Mouse (Mus musculus): Measurements from ENCODE around the gene Kif24.
A peak's percentile ranks its signal among the peaks of the same experiment; 100 is the strongest.

Gene Kif24

DNA sequence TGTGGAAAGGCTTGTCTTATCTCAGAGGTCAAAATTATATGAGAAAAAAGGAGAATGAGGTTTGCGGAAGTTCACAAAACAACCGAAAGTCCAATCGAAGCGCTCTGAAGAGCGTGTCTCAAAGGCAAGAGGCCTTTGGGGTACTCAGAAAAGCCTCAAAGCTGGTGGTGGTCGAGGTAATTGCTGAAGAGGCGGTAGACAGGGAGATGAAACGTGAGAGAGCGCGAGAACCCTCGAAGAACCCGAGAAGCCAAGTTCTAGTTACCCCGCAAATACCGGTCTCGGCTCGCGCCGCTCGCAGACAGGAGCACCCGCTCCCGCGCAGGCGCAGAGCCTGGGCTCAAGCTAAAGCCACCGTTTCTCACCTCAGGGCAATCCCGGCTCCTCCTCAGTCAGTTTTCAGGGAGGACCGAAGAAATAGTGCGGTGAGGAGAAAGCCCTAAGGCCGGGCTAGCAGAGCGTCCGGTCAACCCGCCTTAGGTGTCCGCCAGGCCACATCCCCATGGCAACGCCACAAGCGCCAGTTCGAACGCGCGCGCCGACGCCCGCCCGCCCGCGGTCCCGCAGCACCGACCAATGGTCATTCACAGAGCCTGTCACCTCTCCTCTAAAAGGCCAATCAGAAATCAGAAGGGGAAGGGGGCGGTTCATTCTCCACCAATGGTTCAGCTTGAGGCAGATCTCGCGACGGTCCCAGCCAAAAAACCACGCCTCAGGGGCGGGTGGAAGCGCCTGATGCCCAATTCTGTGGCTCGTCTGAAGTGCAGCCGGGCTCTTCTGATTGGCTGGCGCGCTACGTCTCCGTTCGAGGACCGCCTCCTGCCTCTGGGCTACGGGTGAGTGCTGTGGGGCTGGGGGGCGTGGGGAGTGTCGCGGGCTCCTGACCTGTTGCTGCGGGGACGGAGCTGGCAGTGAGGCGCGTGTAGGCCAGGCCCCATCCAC is at the start of gene Kif24, which contains the start of gene Nudt2:
TSS of gene Kif24 (minus strand) at position 543 of the 942 bp plus-strand sequence.
TSS of gene Nudt2 (plus strand) at position 807 of the 942 bp plus-strand sequence.
- peak; percentile 99 for ATAC-seq (ENCODE audit: insufficient number of reproducible peaks, low FRiP score, low TSS enrichment)

DNA sequence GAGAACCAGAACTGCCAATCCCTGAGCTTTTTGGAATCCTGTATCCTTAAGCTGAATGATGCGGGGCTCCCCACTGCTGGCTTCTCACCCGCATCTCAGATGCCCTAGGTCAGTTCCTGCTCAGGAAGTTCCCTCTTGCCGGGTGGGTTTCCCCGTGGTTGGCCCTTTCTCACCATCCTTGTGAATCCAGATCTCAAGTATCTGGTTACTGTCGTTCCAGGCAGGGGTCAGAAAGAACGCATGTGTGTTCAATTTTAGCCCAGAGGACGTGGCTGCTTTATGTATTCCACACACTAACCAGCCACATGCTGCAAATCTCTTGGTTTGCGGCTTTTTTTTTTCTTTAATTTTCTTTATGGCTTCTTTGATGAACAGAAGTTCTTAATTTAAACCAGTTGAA is 49.0 kb upstream of the Kif24 start:
- ATAC-seq (ENCODE audit: insufficient number of reproducible peaks, low FRiP score, low TSS enrichment), result no peak

- no peak for ATAC-seq (ENCODE audit: insufficient number of reproducible peaks, low FRiP score, low TSS enrichment)
These were observed 48.6 kb upstream of the Kif24 start for GRCm38 (mm10) chr4:41513309-41513708.

DNA sequence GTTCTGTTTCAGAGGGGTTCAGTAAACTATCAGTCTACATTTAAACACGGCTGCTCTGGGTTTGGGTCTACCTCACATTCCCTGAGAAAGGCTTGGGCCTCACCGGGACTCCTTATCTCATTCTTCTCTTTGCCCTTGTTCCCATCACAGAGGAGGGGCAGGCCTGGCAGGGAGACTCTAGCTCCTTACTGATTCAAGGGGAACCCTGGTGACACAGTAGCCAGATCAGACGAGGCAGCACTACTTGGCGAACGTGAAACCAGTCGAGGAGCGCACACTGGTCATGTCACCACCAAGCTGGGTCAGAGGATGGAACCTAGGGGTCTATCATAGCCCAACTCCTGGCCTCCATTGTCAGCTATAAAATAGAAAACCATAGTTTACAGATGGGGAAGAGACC is 43.3 kb upstream of the Kif24 start:
- ATAC-seq (ENCODE audit: insufficient number of reproducible peaks, low FRiP score, low TSS enrichment), result no peak

- peak; percentile 13 for ATAC-seq (ENCODE audit: insufficient number of reproducible peaks, low FRiP score, low TSS enrichment)
These were observed 42.7 kb upstream of the Kif24 start for GRCm38 (mm10) chr4:41507326-41507924.

- peak; percentile 63 for ATAC-seq (ENCODE audit: insufficient number of reproducible peaks, low FRiP score, low TSS enrichment)
These were observed 42.2 kb upstream of the Kif24 start for GRCm38 (mm10) chr4:41506906-41507305.

DNA sequence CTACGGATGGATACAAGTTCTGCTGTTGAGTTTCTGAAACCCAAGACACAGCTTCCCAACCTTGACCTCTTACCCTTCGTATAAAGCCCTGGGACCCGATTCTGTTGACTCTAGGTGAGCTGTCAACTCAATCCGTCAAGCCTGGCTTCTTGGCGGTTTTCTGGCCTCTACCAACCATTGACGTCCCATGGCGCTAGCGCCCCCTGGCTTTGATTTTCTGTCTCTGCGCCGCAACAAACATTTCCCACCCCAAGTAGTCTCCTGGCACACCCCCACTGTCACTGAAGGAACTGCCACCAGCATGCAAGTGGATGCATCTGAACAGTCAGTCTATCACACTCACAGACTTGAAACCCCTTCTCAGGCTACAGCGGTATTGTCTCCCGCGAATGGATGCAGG is 41.5 kb upstream of the Kif24 start:
- no peak for ATAC-seq (ENCODE audit: insufficient number of reproducible peaks, low FRiP score, low TSS enrichment)

DNA sequence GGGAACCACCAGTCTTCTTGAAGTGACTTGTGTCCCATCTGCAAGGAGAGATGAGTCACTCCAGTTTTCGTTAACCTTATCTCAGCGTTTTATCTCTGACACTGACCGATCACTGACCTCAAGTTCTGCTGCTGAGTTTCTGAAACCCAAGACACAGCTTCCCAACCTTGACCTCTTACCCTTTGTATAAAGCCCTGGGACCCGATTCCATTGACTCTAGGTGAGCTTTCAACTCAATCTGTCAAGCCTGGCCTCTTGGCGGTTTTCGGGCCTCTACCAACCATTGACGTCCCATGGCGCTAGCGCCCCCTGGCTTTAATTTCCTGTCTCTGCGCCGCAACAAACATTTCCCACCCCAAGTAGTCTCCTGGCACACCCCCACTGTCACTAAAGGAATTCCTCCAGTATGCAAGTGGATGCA is 40.5 kb upstream of the Kif24 start:
- ATAC-seq (ENCODE audit: insufficient number of reproducible peaks, low FRiP score, low TSS enrichment), result no peak

DNA sequence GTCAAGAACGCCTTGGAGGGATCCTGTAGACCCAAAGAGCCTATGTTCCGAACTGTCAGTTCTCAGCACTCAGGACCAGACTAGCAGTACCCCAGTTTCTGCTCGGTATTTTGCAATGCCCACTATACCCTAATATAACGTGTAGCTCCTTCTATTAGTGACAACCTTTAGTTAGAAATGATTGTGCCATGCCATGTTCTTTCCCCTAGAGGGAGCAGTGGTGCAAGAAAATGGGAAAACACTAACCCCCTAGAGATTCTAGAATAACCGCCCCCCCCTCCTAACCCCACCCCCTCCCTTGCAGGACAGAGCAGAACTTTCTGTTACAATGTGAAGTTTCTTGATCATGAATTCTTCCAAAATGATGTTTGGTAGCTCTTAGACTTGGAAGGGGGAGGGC is 39.6 kb upstream of the Kif24 start:
- ATAC-seq (ENCODE audit: insufficient number of reproducible peaks, low FRiP score, low TSS enrichment), result no peak

- peak; percentile 81 for ATAC-seq (ENCODE audit: insufficient number of reproducible peaks, low FRiP score, low TSS enrichment)
These were observed 38.3 kb upstream of the Kif24 start, which contains the start of gene AI464131 for GRCm38 (mm10) chr4:41502986-41503412. TSS of gene AI464131 (minus strand) at chr4:41503076.

- ATAC-seq (ENCODE audit: insufficient number of reproducible peaks, low FRiP score, low TSS enrichment), result 0 out of 2 replicates have a peak, but pooled peaks have one; percentile 0
These were observed 37.7 kb upstream of the Kif24 start for GRCm38 (mm10) chr4:41502171-41502940.

DNA sequence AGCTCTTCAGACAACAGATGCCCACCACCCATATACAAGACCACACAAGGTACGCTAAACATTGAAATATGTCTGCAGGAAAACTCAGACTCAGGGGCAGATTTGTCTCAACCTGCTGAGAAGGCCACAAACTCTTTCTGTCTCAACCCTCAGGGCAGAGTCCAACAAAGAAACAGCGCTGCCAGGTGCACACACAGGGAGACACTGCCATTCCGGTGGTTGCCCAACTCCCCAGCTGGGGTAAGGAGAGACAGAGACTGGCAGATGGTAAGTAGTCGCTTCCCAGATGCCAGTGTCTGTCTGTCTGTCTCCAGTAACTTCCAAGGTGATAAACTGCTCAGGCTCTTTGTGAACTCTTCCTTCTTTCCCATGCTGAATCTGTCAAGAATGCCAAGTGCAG is 36.1 kb upstream of the Kif24 start:
- ATAC-seq (ENCODE audit: insufficient number of reproducible peaks, low FRiP score, low TSS enrichment), result no peak

- ATAC-seq (ENCODE audit: insufficient number of reproducible peaks, low FRiP score, low TSS enrichment), result no peak
These were observed 34.9 kb upstream of the Kif24 start for GRCm38 (mm10) chr4:41499619-41500018.

- no peak for ATAC-seq (ENCODE audit: insufficient number of reproducible peaks, low FRiP score, low TSS enrichment)
These were observed 34.3 kb upstream of the Kif24 start for GRCm38 (mm10) chr4:41498921-41499391.

GRCm38 (mm10) chr4:41497995-41498845 is 33.5 kb upstream of the Kif24 start:
- no peak for ATAC-seq (ENCODE audit: insufficient number of reproducible peaks, low FRiP score, low TSS enrichment)

DNA sequence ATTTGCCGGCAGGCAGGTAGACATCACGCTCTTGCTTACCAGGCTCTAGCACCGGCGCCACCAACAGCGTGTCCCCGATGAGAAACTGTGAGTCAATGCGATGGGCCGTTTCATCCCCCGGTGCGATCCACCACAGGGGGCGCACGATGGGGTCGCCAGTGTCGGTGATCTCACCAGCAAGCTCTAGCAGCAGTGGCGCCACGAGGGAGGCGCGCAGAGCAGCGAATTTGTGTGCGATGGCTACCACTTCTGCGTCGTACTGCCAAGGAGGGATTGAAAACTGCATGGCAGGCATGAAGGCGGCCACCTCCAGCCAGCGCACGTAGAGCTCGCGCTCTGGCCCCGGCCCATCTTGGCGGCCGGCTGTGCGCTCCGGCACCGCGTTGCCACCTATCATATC is 32.9 kb upstream of the Kif24 start:
- ATAC-seq (ENCODE audit: insufficient number of reproducible peaks, low FRiP score, low TSS enrichment), result no peak

- ATAC-seq (ENCODE audit: insufficient number of reproducible peaks, low FRiP score, low TSS enrichment), result no peak
These were observed 32.4 kb upstream of the Kif24 start for GRCm38 (mm10) chr4:41497046-41497445.

DNA sequence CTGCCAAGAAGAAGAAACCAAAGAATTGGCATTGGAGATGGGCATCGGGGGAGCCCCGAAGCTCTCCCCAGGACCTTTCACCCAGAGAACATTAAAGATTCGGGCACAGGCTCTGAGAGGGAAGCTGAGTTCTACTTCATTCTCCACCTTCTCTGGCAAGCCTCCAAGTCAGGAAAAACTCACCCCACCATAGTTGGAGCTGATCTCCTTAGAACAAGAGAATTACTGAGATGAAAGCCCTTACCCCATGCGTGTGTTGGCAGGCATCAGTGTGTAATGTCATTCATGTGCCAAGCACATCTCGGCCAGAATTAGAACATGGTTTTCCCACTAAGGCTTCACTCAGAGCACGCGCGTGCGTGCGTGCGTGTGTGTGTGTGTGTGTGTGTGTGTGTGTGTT is 31.2 kb upstream of the Kif24 start:
- ATAC-seq (ENCODE audit: insufficient number of reproducible peaks, low FRiP score, low TSS enrichment), result no peak

DNA sequence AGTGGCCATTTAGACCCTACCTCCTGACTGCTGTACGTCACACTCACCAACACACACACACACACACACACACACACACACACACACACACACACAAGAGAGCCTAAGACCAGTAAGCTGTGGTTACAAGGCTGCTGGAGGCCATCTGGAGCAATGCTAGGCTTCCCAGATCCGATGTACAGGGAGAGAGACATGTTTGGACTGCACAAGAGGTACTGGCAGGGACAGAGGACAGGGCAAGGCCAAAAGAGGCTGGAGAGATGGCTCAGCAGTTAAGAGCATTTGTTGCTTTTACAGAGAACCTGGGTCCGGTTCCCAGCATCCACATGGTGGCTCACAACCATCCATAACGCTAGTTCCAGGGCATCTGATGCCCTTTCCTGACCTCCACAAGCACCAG is 30.4 kb upstream of the Kif24 start:
- no peak for ATAC-seq (ENCODE audit: insufficient number of reproducible peaks, low FRiP score, low TSS enrichment)

- no peak for ATAC-seq (ENCODE audit: insufficient number of reproducible peaks, low FRiP score, low TSS enrichment)
These were observed 29.7 kb upstream of the Kif24 start for GRCm38 (mm10) chr4:41494378-41494777.
